Mouse (Mus musculus): ENCODE measurements at regions not wholly inside any gene's neighbourhood (a gene's known extent, or its start where the extent isn't known, plus 50 kb on each side); places are given as distances from the start of the nearest gene placed in this dataset.

GRCm38 (mm10) chr14:15087061-15087460 is 283.8 kb downstream of the Nek10 start:
- TF ChIP-seq CTCF (IDR thresholded peaks at IDR 0.05; ENCODE audit: borderline replicate concordance, insufficient read depth, low read depth, low read length): no peak
- no peak for TF ChIP-seq POLR2A (IDR thresholded peaks at IDR 0.05; ENCODE audit: borderline replicate concordance, insufficient read depth, low read length)

Measured in cerebellum, adult 2 months (tissue).